Mouse (Mus musculus) kidney, embryonic 16.5 days (tissue): Measurements from ENCODE around the gene Hnrnpu. TPM values are rescaled to one million over a fixed set of nuclear protein-coding genes. Genes with fewer than 3 reads are reported as not detected.

Source experiments
- ATAC-seq: fragments of 200-750 bp; cut with Nextera tagmentation; 2 replicates; pipeline ENCODE4 v1.8.0; 2017; ENCODE audit warnings: moderate TSS enrichment; ENCODE audit not compliant: low FRiP score, low TSS enrichment
- H3K27ac ChIP-seq: fragments of 300-500 bp; sonication (generic); 2 replicates; pipeline ENCODE4 v1.5.1; 2014; ENCODE audit warnings: low read length
- H3K27me3 ChIP-seq: fragments of 300-500 bp; sonication (generic); 2 replicates; pipeline ENCODE4 v1.6.1; 2014; ENCODE audit warnings: low read length, control low read depth, mixed read lengths; ENCODE audit not compliant: insufficient read depth
- H3K36me3 ChIP-seq: fragments of 300-500 bp; sonication (generic); 2 replicates; pipeline ENCODE4 v1.6.1; 2014; ENCODE audit warnings: low read length, control low read depth, mixed read lengths; ENCODE audit not compliant: insufficient read depth
- H3K4me1 ChIP-seq: fragments of 300-500 bp; sonication (generic); 2 replicates; pipeline ENCODE4 v1.6.1; 2014; ENCODE audit warnings: low read length, control low read depth, mixed read lengths; ENCODE audit not compliant: insufficient read depth
- H3K4me2 ChIP-seq: fragments of 300-500 bp; sonication (generic); replicated peaks from 2 replicates; pipeline ENCODE4 v1.6.1; 2014; ENCODE audit warnings: low read depth, low read length
- H3K4me3 ChIP-seq: fragments of 300-500 bp; sonication (generic); 2 replicates; pipeline ENCODE4 v1.5.1; 2014; ENCODE audit warnings: mild to moderate bottlenecking, low read length
- H3K9ac ChIP-seq: fragments of 300-500 bp; sonication (generic); replicated peaks from 2 replicates; pipeline ENCODE4 v1.6.1; 2014; ENCODE audit warnings: low read length
- H3K9me3 ChIP-seq: fragments of 300-500 bp; sonication (generic); 2 replicates; pipeline ENCODE4 v1.6.1; 2016; ENCODE audit warnings: low read length, control low read depth
- WGBS: fragments of 180-500 bp; shearing (Covaris S2); extraction: QIAGEN DNeasy Blood & Tissue Kit; methylation state at CpG from one replicate; pipeline ENCODE4 v1.1.7; 2014; 5-methylcytosine and 5-hydroxymethylcytosine counted together
- polyA plus RNA-seq: library from polyadenylated mRNA; unstranded; fragments of >200 nt; fragmentation: Nextera tagmentation; extraction: Ambion mirVana; gene quantifications from 2 replicates; pipeline ENCODE4 v1.2.1, GENCODE M21; 2015

Hnrnpu gene
- polyA plus RNA-seq, 1 experiment from 2014 or later: 259 TPM

- no peak overlapping the region for H3K9ac ChIP-seq
- ATAC-seq: no peak
- no peaks in the 10 kb centered on the region for H3K27me3 ChIP-seq
- no peaks in the 10 kb centered on the region for H3K9me3 ChIP-seq
- 68% methylated on average over 1 of the region's 1 CpGs for WGBS
- H3K4me3 ChIP-seq: no peak overlapping the region
- H3K27ac ChIP-seq: no peak overlapping the region
- H3K4me2 ChIP-seq: no peak overlapping the region
- H3K4me1 ChIP-seq: no peaks in the 10 kb centered on the region
- H3K36me3 ChIP-seq: peaks cover 52% of the 10 kb centered on the region
These were observed 10.6 kb downstream of the Hnrnpu start for GRCm38 (mm10) chr1:178326950-178327349.

DNA sequence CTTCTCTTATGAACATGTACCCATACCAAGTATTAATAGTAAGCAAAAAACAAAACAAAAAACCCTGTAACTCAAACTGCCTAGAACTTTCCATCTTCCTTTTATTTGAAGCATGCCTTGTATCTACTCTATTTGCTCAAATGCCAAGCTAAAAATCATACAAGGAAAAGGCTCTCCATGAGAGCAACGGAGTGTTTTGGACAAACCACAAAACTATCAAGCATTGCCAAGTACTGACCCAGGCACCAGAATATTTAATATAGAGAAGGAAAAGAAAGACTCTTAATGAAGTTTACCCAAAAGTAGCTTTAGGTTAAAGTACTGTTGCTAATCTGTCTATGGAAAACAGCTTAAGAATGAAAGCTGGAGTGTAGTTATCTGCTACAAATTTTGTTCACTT is 11.2 kb downstream of the Hnrnpu start:
- Histone ChIP-seq H3K9me3 (no peaks in the 10 kb centered on the region), H3K27ac (no peak overlapping the region), H3K9ac (no peak overlapping the region), H3K27me3 (no peaks in the 10 kb centered on the region), H3K4me2 (no peak overlapping the region), H3K36me3 (peaks cover 49% of the 10 kb centered on the region), H3K4me1 (peaks cover under 1% of the 10 kb centered on the region), H3K4me3 (no peak overlapping the region)
- ATAC-seq: no peak
- 91% methylated on average over 1 of the region's 1 CpGs for WGBS

GRCm38 (mm10) chr1:178324568-178324967 is 13.0 kb downstream of the Hnrnpu start:
- Histone ChIP-seq H3K27me3 (no peaks in the 10 kb centered on the region), H3K4me1 (peaks cover 17% of the 10 kb centered on the region), H3K9ac (no peak overlapping the region), H3K9me3 (no peaks in the 10 kb centered on the region), H3K27ac (no peak overlapping the region), H3K4me2 (no peak overlapping the region), H3K36me3 (peaks cover 43% of the 10 kb centered on the region), H3K4me3 (no peak overlapping the region)
- ATAC-seq: no peak
- WGBS: 92% methylated on average over 1 of the region's 1 CpGs

DNA sequence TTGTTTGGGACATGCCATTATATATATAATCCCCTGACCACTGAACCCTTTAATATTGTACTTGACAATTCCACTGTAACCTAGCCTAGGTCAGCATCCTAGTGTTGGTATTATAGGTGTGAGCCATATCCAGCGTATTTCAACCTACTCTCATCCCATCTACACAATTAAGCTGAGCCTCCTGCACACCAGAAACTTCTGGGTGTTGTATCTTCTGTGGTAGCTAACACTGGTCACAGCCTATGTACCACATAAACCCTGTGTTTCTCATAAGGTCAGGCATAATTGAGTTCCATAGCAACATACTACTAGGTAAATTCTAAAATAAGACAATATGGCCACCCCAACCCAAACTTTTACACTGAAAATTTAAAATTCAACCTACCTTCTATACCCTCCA is 14.4 kb downstream of the Hnrnpu start:
- WGBS: 84% methylated on average over 1 of the region's 1 CpGs
- peaks cover 40% of the 10 kb centered on the region for H3K36me3 ChIP-seq
- peaks cover 17% of the 10 kb centered on the region for H3K4me1 ChIP-seq
- ATAC-seq: no peak
- H3K9me3 ChIP-seq: no peaks in the 10 kb centered on the region
- no peak overlapping the region for H3K4me3 ChIP-seq
- H3K9ac ChIP-seq: no peak overlapping the region
- no peak overlapping the region for H3K27ac ChIP-seq
- H3K4me2 ChIP-seq: no peak overlapping the region
- no peaks in the 10 kb centered on the region for H3K27me3 ChIP-seq

- no peak overlapping the region for H3K27ac ChIP-seq
- 62% methylated on average over 4 of the region's 4 CpGs for WGBS
- no peak overlapping the region for H3K9ac ChIP-seq
- no peak for ATAC-seq
- no peaks in the 10 kb centered on the region for H3K9me3 ChIP-seq
- peaks cover 22% of the 10 kb centered on the region for H3K4me1 ChIP-seq
- no peaks in the 10 kb centered on the region for H3K27me3 ChIP-seq
- no peak overlapping the region for H3K4me3 ChIP-seq
- peaks cover 32% of the 10 kb centered on the region for H3K36me3 ChIP-seq
- peak overlapping the region; percentile 72; the same call in 1 of the 2 replicates for H3K4me2 ChIP-seq
These were observed 15.8 kb downstream of the Hnrnpu start for GRCm38 (mm10) chr1:178321730-178322357.

GRCm38 (mm10) chr1:178320723-178321590 is 16.6 kb downstream of the Hnrnpu start:
- WGBS: 30% methylated on average over 5 of the region's 5 CpGs
- peak overlapping the region; percentile 72 for H3K4me2 ChIP-seq
- H3K36me3 ChIP-seq: peaks cover 31% of the 10 kb centered on the region
- peak overlapping the region; percentile 99 for H3K27ac ChIP-seq
- no peak for ATAC-seq
- no peaks in the 10 kb centered on the region for H3K9me3 ChIP-seq
- no peaks in the 10 kb centered on the region for H3K27me3 ChIP-seq
- H3K4me1 ChIP-seq: peaks cover 22% of the 10 kb centered on the region
- H3K4me3 ChIP-seq: peak overlapping the region; percentile 78
- H3K9ac ChIP-seq: peak overlapping the region; percentile 87; the same call in 1 of the 2 replicates

DNA sequence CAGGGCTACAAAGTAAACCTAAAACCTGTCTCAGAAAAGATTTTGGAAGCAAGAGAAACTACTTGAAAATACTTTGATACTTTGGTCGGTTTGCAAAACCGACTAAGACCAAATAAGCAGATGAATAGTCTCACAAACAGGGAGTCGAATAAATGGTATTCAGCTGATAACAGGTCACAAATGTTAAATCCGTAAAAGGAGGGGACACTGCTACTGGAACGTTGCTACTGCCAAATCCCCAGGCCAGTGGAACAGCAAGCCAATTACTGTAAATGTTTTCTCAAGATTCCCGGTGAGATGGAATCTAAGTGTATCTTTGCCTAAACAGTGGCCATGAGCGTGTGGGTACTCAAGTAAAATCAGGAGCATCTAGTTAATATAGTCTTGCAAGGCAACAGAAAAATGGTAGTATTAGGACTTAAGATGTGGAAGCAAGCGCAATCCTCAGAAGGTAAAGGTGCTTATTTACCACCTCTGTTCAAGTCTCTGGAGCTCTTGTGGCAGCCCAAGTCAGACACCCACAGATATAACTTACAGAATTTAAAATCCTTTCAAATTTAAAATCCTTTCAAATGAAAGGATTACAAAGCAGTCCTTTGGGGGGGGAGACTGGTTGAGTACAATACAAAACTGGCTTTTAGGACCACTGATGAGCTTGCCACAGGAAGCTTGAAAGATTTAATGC is 17.4 kb downstream of the Hnrnpu start:
- Histone ChIP-seq H3K4me2 (peak overlapping the region; percentile 72), H3K36me3 (peaks cover 31% of the 10 kb centered on the region), H3K4me1 (peaks cover 22% of the 10 kb centered on the region), H3K27ac (peak overlapping the region; percentile 99), H3K9ac (peak overlapping the region; percentile 87), H3K27me3 (no peaks in the 10 kb centered on the region), H3K9me3 (no peaks in the 10 kb centered on the region), H3K4me3 (peak overlapping the region; percentile 78)
- WGBS: 15% methylated on average over 8 of the region's 8 CpGs
- no peak for ATAC-seq

- Histone ChIP-seq H3K36me3 (peaks cover 25% of the 10 kb centered on the region), H3K4me1 (peaks cover 22% of the 10 kb centered on the region), H3K27me3 (no peaks in the 10 kb centered on the region), H3K4me3 (peak overlapping the region; percentile 78), H3K9me3 (no peaks in the 10 kb centered on the region), H3K9ac (peak overlapping the region; percentile 87), H3K27ac (peak overlapping the region; percentile 99), H3K4me2 (peak overlapping the region; percentile 72)
- peak; percentile 32; the same call in 1 of the 2 replicates for ATAC-seq
- WGBS: 1% methylated on average over 12 of the region's 12 CpGs
These were observed 18.1 kb downstream of the Hnrnpu start for GRCm38 (mm10) chr1:178319295-178320037.

- WGBS: under 1% methylated on average over 78 of the region's 83 CpGs
- ATAC-seq: peak; percentile 96
These were observed 19.0 kb downstream of the Hnrnpu start, which contains the start of gene Cox20 for GRCm38 (mm10) chr1:178318389-178319184. Gene Cox20, plus strand, starts transcription at chr1:178319130.

More at GRCm38 (mm10) chr1:178318389-178319184, 19.0 kb downstream of the Hnrnpu start, which contains the start of gene Cox20:
- no peaks in the 10 kb centered on the region for H3K27me3 ChIP-seq
- H3K9ac ChIP-seq: peak within 1 kb of the TSS; percentile 87
- H3K4me3 ChIP-seq: peak within 1 kb of the TSS; percentile 78
- peak within 1 kb of the TSS; percentile 99 for H3K27ac ChIP-seq
- peaks cover 22% of the 10 kb centered on the region for H3K36me3 ChIP-seq
- H3K9me3 ChIP-seq: no peaks in the 10 kb centered on the region
- peaks cover 22% of the 10 kb centered on the region for H3K4me1 ChIP-seq
- peak within 1 kb of the TSS; percentile 72 for H3K4me2 ChIP-seq
